Mouse (Mus musculus): Measurements from ENCODE around the gene Mkln1.

GRCm38 (mm10) chr6:31362617-31363016, 35.9 kb upstream of the Mkln1 start:
- no peak for TF ChIP-seq CTCF (IDR thresholded peaks at IDR 0.05; ENCODE audit: low read depth, low read length)
- no peak for TF ChIP-seq POLR2A (IDR thresholded peaks at IDR 0.05; ENCODE audit: insufficient read depth, low read length)
- no peak for TF ChIP-seq EP300 (IDR thresholded peaks at IDR 0.05; ENCODE audit: insufficient read depth, low read depth, low read length)
